Mouse (Mus musculus) cortical plate, adult 2 months (tissue): ENCODE data around the gene Ch25h.

Experiments used
- CTCF ChIP-seq: fragments of 200-500 bp; IDR thresholded peaks from 2 replicates; pipeline ENCODE4 v1.5.1; 2011; ENCODE audit warnings: mild to moderate bottlenecking, control low read depth, low read length; ENCODE audit not compliant: insufficient read depth; ENCODE audit errors: extremely low read depth
- POLR2A ChIP-seq: fragments of 200-500 bp; IDR thresholded peaks from 2 replicates; pipeline ENCODE4 v1.6.1; 2011; ENCODE audit warnings: mild to moderate bottlenecking, low read length, control low read depth; ENCODE audit not compliant: insufficient read depth; ENCODE audit errors: extremely low read depth

DNA sequence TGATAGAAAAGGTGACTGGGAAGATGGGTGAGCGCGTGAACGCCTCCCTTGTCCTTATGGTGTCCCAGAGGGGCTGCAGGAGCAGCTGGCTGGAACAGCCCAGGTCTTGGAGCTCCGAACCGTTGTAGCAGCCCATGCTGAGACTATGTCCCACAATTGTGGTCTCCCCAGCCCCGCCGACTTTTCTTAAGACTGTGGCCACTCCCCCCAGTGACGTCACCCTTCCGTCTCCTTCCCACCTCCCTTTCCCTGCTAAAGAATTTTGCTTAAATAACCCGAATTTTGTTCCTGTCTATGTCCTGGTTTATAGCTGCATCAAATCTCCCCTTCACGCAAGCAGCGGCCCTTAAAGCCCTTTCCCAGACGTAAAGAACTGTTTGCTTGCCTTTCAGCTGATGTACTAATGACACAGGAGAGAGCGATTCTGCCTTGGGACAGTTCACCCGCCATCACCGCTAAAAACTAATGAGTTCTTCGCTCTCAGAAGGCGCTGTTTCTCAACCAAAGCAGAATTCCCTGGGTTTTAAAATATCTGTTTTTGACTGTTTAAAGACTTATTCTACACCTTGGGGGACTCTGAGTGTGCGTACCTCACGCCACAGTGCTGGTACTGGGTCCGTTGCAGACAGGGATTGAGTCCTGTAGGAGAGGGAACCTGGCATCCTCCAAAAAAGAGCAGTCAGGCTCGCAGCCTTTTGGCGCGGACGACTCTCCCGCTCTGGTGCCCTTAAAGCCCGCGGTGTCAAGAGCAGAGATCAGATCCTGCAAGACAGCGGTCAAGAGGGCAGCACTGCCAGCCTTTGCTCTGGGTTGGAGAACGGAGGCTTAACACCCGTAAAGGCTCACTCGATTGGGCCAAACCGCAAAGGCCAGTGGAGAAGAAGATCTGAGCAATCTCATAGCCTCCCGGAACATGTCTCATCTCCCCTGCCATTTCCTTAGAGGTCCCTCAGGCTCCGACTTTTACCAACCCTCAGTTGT, at the start of gene Ch25h:
- TF ChIP-seq CTCF: no peak
- TF ChIP-seq POLR2A: no peak
